Mouse (Mus musculus) granulocyte monocyte progenitor cell, adult 5-6 weeks (primary cell): ENCODE measurements around the gene Nrxn1. TPM values are rescaled to one million over a fixed set of nuclear protein-coding genes. Genes with fewer than 3 reads are reported as not detected.

Source experiments
- ATAC-seq: replicated peaks from 2 replicates; pipeline ENCODE4 v1.8.0; 2016; ENCODE audit warnings: mild to moderate bottlenecking, moderate TSS enrichment, inconsistent platforms; ENCODE audit not compliant: poor library complexity, severe bottlenecking
- total RNA-seq, 2 experiments: library from RNA; stranded (forward) in 1 of 2; stranded (reverse) in 1 of 2; fragments of 200-712, 200-1000 nt in 1 of 2; fragments of >200 nt in 1 of 2; fragmentation: Nextera tagmentation in 1 of 2; gene quantifications; 2 replicates each; pipeline ENCODE4 v1.2.3; 2014 to 2017

The Nrxn1 gene
- total RNA-seq, 2 experiments from 2014 or later: 7.7 to 8.6 TPM

DNA sequence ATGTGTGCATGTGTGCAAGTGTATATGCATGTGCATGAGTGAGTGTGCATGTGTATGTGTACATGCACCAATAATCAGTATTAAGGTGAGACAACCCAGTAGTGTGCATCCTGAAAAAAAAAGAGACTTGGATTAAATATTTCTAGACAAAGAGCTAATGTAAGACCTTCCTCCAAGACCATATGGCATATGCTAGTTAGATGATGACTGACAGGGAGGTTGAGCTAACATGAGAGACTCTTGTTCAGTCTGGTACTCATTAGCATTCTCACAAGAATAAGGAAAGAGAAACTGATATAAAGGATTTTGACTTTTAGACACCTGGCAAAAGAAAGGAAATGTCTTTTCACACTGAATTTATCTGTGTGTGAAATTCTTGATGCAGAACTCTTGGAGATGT, 408.7 kb downstream of the Nrxn1 start:
- no peak for ATAC-seq

DNA sequence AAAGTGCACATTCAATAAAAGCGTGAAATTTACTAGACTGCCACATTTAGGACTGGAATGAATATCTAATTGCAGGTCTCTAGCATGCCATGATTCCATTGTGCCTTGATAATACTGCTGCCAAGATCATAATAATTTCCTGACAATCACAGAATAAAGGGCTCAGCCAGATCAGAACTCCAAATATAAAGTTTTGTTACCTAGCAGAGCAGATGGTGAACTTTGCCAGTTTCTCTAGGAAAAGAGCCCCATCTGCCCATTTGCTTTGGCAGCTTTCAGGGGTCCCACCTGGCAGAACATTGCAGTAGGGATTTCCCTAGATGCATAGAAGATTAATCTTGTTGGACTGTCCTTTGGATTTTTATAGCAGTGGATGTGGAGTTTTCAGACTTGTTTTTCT, 411.9 kb downstream of the Nrxn1 start:
- no peak for ATAC-seq

DNA sequence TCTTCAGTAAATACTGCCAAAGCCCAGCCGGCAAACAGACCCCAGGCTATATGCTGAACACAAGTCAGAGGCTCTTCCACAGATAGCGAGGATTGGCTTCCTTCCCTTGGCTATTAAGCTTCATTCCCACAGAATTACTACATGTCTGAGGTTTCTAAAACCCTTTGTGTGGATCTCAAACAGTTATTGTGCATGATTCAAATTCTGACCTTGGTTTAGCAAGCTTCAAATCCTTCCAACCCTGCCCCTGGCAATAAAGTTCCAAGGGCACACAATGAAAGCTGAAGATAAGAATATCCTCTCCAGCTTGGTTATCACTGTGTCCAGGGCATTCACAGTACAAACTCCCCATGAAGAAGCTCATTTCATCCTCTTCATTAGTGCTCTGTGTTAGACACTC, 416.2 kb downstream of the Nrxn1 start:
- no peak for ATAC-seq

DNA sequence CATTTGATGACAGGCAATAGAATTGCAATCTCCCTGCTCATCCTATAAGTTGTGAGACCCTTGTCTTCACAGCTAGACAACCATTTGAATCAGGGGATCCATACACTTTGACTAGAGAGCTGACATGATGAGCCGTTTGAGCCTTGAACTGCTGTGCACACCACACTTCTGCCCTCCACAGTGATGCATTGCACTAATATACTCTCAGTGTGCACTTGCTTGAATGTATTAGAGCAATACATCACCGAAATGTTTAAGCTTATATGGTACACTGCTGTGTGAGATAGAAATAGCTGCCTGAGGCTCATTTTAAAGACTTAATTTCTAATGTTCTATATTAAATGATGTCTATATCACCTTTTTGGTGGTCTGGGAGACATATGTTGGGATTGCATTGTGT, 430.6 kb downstream of the Nrxn1 start:
- no peak for ATAC-seq

DNA sequence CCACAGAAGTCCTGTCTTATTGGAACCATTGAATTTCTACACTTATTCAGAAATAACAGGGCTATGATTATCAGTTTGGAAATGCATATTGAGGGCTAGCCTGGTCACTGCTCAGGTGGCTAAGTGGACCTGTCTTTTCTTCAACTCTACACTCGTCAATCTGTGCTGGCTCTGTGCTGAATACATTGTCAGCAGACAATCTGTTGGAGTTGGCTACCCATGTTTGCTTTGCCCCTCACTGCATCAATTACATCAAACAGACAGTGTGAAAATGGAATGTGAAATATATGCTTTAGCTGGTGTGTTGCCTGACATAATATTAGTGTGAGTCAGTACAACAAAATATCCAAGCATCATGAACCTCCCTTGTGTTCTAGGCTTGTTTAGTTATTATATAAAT, 438.4 kb downstream of the Nrxn1 start:
- no peak for ATAC-seq

DNA sequence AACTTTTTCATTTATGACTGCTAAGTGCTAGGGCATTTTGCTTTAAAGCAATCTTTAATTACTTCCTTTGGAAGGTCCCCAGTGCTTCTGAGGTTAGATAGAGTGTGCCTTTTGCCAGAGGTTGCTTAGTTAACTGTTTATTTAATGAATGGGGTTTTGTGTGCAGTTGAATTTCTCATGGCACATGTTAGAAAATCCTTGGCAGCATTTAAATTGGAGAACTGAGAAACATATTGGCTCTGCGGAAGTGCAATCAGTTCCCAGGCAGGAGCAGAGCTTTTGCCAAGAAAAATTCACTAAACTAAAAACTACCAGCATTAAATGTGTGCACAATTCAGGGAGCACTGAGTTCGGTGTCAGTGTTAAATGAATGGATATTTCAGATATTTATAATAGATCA, 439.5 kb downstream of the Nrxn1 start:
- no peak for ATAC-seq

DNA sequence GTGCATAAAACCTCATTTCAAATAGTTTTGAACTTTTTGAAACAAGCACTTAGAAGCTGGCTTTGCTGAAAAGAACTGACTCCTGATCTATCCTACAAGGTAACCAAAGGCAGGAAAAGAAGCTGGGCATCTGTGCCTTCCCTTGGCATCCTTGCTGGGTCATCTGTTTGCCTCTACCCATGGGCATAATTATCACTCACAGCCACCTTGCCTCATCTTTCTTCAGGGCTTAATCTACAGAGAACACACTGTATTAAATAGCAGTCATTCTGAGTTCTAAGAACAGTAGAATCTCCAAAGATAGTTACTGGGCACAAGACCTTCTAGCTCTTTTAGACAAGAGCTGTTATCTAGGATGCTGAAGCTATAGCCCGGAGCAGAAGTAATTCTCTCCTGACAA, 442.6 kb downstream of the Nrxn1 start:
- no peak for ATAC-seq

DNA sequence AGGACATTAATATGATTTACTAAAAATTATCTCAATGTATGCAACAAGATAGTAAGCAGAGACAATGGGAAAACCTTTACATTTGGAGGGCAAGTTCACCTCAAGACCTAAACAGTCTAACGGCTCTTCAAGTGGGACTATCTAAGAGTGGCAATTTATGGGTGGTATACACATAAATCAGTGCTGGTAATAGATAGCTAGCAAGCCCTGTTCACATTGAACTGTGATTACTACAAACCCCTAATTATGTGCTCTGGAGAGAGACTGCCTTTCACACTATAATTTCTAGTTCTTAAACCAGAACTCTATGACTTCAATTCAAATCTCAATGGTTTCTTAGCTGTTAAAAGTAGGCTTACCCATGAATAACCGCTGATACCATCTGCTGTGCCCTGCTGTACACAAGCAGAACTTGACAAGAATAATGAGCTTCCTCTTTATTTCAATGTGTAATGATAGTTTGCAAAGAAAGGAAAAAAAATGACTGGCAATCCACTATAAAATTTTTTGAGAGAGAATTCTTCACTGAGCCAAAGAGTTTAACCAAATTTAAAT, 453.8 kb downstream of the Nrxn1 start:
- ATAC-seq: no peak

DNA sequence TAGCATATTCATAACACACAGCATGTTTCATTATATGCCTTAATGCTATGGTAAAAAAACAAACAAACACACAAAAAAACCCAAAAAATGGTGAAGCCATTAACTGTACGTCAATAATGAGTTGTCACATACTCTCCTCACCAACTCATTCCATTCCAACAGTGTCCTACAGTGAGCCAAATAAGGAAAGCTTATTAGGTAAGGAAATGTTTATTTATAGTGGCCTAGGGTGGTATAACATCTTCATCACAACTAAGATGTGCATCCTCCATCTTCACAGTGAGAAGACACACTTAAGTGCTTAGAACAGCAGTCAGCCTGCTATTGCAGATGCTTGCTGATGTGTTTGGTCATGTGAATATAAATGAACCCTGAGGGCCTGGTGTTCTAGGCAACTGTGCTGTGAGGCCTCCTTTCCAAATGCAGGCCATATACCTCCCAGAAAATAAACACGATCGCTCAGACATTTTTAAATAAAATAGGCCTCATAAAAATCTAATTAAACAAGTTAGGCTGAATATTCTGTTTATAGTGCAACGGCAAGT, 454.6 kb downstream of the Nrxn1 start:
- ATAC-seq: no peak

DNA sequence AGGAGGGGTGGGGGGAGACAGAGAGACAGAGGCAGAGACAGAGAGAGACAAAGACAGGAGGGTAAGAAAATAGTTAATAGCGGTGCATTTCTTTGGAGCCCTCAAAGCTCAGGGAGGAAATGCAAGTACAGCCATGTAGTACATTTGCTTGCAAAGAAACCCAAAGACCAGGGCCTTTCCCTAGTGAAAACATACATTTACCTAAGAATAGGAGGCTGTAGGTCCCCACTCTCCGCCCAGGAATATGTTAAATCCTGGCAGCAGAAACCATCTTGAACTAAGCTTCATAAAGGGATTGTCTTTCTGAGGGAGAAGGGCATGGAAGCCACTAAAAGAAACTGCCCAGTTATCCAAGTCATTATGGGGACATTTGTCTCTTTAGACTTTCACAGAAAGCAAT, 461.5 kb downstream of the Nrxn1 start:
- ATAC-seq: no peak

DNA sequence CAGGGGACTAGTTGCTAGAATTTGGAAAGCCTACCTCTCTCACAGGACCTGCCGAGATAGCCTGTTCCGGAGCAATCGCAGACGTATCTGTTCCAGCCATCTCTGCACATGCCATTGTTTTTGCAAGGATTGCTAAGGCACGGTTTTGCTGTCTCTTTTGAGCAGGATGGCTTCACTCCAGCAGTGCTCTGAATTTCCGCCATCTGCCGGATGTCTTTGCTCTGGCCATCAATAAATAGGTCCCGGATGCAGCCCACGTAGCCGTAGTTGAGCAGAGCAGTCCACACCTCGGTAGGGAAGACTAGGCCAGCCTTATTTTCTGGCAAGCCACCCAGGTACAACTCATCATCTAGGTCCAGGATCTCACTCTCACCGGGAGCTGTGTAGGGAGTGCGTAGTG, 463.0 kb downstream of the Nrxn1 start:
- no peak for ATAC-seq

DNA sequence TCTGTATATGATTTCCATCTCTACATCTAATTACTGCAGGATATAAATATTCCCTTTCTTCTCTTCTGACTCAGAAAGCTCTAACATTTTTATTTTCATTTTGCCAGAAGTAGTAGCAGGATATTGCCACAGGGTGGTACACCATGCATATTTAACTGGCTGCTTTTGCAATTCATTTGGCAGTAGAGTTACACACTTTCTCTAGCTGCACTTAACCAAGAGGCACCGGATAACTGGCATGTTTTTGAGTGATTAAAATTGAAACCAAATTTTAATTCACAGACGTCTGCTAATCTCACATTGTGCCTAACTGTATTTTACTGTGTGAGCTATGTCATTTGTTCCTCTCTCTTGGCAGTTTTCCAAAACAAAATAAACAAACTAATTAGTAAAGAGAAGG, 464.4 kb downstream of the Nrxn1 start:
- peak; percentile 48; the same call in 1 of the 2 replicates for ATAC-seq

DNA sequence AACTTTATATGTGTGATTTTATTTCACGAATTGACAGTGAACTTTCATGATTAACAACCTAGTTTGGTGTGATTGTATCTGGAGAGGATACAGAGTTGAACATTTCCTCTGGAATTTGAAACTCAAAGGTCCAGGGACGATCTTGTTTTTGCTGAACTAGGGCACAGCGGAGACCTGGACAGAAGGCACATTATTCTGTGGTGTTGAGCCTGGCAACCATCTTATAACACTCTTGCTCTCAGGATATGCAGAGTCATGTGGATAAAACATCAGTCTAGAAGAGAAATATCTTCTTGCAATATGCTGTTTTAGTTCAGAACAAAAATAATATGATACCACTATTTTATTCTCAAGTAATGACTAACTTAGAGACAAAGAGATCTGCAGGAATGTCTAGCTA, 464.9 kb downstream of the Nrxn1 start:
- no peak for ATAC-seq

DNA sequence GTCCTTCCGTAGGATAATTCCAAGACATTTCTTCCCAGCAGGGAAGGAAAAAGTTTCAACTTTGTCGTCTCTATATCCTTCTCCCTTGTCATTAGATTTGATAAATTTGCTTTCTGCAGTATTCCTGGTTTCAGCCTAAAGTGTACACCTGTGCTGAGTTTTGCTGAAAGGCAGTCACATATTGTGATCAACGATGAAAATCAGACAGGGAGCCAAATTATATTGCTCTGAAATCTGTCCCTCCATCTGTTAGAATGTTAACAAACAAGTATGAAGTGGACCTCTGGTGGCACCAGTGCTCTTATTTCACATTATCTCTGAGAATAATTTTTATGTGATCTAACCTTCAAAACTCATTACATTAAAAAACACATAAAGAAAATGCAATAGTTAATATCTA, 465.5 kb downstream of the Nrxn1 start:
- ATAC-seq: no peak

DNA sequence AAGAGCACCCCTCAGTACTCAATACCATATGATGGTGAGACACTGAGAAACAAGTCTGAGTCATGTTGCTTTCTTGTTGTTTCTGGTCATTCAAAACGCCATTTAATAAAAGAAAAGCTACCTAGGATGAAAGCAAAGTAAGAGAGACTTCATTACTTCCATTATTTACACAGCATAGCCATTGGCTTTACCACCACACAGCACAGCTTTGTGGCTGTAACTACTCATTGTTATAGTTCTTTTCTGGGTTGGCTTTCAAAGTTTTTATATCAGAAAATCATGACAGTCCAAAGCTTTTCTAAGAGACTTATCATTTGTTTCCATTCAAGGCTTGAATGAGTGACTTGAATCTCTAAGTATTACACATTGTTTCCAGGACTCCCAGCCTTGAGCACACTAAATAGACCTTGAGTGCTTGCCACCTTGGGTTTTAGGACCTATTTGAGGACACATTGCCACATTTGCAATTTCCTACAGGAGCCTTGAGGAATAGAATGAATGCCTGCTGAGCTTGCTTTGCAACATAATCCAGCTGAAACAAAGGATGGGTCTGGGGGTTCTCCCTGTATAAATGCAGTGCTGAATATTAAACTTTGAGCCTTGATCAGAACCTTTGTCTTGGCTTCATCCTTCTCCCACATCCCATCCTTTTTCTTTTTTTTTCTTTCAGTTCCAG, 468.1 kb downstream of the Nrxn1 start:
- no peak for ATAC-seq

DNA sequence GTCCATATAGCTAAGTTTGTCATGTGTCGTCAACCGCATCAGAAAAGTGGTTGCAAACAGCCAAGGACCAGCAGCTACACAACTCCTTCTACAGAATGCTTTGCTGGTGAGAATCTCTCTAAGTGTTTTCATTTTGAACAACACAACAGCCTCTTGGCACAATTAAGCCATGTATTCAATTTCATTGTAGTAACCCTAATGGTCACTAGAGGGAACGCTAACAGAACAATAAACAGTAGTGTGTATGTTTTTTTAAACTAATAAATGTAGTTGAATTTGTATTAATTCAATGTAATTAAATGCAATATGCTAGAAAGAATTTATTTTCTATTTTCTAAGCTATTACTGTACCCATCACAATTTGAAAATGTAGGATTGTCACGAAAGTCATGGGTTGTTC, 471.0 kb downstream of the Nrxn1 start:
- no peak for ATAC-seq

DNA sequence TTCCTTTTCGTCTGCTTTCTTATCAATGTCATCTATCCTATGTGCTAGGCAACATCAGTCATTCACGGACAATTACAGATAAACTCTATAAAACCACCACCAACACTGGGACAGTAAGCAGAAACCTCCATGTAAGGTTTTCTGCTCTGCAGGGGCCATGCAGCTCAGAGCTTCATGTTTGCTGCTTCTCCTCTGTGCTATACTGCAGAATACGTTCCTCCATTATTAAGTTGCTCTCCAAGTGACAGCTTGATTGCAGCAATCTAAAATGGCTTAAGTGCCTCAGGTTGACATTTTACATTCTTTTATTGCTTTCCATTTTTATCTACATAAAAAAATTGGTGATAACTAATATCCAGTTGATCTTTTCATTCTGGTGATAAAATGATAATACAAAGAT, 477.9 kb downstream of the Nrxn1 start:
- ATAC-seq: no peak

DNA sequence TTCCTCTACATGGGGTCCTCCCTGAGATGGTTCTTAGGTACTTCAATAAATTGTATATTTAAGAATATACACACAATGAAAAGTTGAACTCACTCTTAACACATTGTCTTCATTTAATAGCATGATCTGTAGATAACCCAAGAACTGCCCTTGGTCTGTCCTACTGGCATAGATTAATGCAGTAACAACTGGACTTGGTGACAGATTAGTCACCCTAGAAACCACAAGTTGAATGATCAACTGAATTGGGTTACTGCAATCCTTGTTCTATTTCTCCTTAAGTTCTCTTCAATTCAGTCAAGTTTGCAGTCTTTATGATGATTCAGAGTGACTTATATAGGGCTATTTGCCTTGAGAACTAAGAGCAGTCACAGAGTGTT, 485.5 kb downstream of the Nrxn1 start:
- ATAC-seq: no peak

DNA sequence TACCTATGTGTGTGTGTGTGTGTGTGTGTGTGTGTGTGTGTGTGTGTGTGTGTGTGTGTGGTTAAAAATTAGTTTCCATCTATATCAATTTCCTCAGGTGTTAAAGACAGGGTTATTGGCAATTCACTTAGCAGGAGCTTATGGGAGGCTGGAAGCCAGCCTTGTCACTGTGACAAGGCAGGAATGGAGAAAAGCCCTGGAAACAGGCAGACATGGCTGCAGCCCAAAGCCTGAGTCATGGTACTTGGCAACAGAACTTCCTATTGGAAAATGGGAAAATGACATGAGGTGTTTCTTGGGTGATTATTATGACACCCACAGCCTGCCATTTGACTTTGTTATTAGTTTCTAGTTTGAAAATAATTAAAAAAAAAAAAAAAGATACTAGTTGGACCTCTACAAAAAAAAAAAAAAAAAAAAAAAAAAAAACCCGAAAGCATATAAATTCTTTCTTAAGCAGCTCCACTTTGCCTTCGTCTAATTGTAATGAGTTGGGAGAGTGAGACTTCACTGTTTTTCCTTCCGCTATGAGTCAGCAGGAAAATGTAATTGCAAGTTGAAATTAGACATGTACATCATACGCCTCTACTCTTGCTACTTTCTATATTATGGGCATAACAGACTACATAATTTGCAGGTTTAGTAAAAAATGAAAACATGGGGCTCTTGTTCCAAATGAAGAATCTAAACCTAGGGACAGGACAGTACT, 486.0 kb downstream of the Nrxn1 start:
- ATAC-seq: no peak

DNA sequence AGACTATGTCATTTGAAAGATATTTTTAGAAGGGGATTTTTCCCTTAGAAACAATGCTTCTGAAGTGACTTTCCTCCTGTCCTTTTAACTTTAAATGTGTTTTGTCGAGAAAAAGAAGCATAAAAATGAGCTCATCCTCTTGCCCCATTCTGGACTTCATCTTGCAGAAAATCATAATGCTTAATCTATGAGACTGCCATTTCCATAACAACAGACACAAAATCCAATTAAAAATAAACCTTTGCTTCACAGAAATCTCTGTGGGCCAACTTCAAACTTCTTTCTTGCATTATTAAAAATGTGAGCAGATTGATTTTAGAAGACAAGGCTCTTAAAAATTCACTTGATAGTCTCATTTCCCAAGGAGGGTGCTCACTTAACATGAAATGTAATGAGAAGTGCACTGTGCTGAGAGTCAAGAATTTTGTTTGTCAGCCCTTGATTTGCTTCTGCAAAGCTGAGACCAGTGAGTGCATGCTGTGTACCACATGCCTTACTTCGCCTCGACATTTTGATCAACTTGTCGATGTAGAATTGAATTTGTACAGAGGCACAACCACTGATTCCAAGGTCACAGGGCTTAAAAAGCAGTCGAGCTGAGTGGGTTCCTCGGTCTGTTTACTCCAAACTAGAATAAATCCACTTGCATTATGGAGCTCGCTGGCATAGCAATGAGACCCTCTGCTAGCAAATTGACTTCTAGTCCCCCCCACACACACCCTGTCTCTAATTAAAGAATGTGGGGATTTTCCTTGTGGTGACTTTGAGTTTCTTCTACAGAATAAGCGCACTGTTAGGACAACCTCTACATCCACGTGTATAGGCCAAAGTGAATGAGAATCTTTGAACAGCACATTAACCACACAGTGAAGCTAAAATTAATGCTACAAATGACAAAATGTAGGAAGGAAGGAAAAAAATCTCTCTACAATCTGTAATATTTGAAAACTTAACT, 493.0 kb downstream of the Nrxn1 start:
- no peak for ATAC-seq
